Mouse (Mus musculus): ENCODE measurements around the gene Osgin1. TPM values are rescaled to one million over a fixed set of nuclear protein-coding genes. Genes with fewer than 3 reads are reported as not detected.
A peak's percentile ranks its signal among the peaks of the same experiment; 100 is the strongest.

Gene Osgin1
- total RNA-seq, 2 experiments from 2014 or later: 0.40 TPM; not detected in 1

DNA sequence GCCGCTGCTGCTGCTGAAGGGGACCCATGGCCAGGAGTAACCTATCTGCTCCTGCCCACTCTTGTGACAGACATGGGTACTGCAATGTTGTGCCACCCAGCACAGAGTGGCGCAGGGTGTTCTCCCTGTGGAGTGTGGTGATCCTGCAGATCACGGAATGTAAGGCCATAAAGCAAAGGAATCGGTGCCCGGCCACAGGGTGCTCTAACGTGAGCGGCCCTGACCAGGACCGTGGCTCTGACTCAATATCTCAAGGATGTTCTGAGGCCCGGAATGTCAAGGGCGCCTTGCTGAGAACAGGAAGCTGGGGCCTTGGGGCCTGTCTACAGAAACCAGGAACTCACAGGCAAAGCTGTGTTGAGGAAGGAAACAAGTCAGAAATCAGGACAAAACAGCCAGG lies 8.4 kb upstream of the Osgin1 start:
- DNase-seq (ENCODE audit: extremely low spot score in 1 of 2, low spot score in 2 of 2): no peak
- intact Hi-C loops (cut with DNase I): no loop called here

GRCm38 (mm10) chr8:119426069-119426735 lies 7.7 kb upstream of the Osgin1 start:
- peak overlapping the region; percentile 47; the same call in 1 of the 2 replicates for H3K27ac ChIP-seq
- TF ChIP-seq CTCF (IDR thresholded peaks at IDR 0.05): no peak
- intact Hi-C loops (cut with DNase I): no loop called here
- no peak for DNase-seq (ENCODE audit: extremely low spot score in 1 of 2, low spot score in 2 of 2)
- H3K4me3 ChIP-seq: no peak overlapping the region

More for the DNA sequence above, 8.4 kb upstream of the Osgin1 start:
- no peak; the same call in 1 of the 2 replicates for TF ChIP-seq CTCF (IDR thresholded peaks at IDR 0.05)
- Histone ChIP-seq H3K27ac (peak overlapping the region; percentile 32; the same call in 1 of the 2 replicates), H3K4me3 (no peak overlapping the region)

DNA sequence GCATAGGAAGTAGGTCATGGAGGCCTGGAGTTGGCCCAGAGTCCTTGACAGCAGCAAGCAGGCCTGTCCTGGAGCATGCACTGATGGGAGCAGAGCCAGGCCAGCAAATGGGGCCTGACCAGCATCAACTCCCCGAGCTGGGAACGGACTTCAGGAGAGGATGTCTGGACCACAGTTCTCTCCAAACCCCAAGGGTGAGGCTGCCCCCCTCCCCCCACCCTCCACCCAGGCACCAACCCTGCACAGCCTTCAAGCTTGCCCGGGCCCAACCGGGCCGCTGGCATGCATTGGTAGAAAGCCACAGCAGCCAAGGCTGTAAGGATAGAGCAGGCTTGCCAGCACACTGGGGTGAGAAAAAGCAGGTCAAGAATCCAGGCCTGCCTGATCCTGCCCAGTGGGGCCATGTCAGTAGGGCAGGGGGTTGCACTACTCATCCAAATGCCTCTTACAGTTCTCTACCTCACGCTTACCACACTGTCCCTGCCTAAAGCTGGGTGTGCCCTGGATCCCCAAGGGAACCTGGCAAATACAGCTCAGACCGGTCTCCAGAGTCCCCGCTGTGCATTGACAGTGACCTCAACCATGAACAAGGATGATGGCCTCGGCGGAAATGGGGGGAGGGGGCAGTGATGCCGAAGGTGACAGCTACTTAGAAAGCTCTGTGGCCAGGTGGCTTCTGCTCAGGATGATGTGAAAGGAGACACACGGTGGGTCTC lies 6.1 kb upstream of the Osgin1 start:
- intact Hi-C loops (cut with DNase I): no loop called here
- TF ChIP-seq CTCF (IDR thresholded peaks at IDR 0.05): no peak
- DNase-seq (ENCODE audit: extremely low spot score in 1 of 2, low spot score in 2 of 2): no peak

DNA sequence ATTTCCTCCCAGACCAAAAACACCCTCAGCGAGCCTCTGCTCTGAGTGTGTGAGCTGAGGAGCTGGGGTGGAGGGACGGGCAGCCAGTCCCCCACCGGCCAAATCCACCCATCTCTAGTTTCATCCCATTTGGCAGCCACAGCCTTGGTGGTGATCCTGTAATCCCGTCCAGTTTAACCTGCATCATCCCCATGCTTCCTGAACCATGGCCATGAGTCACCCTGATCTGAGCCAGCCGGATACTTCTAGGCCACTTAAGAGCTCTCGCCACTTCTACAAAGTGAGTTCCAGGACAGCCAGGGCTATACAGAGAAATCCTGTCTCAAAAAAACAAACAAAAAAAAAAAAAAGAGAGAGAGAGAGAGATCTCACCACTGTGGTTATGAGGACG lies 5.6 kb upstream of the Osgin1 start:
- Histone ChIP-seq H3K27ac (no peak overlapping the region), H3K4me3 (no peak overlapping the region)
- intact Hi-C loops (cut with DNase I): no loop called here
- no peak for TF ChIP-seq CTCF (IDR thresholded peaks at IDR 0.05)
- DNase-seq (ENCODE audit: extremely low spot score in 1 of 2, low spot score in 2 of 2): no peak

More for the DNA sequence above, 6.1 kb upstream of the Osgin1 start:
- Histone ChIP-seq H3K4me3 (no peak overlapping the region), H3K27ac (no peak overlapping the region)

GRCm38 (mm10) chr8:119428766-119429327 lies 5.1 kb upstream of the Osgin1 start:
- intact Hi-C loops (cut with DNase I): no loop called here
- Histone ChIP-seq H3K4me3 (no peak overlapping the region), H3K27ac (no peak overlapping the region)
- TF ChIP-seq CTCF (IDR thresholded peaks at IDR 0.05): no peak
- no peak for DNase-seq (ENCODE audit: extremely low spot score in 1 of 2, low spot score in 2 of 2)

DNA sequence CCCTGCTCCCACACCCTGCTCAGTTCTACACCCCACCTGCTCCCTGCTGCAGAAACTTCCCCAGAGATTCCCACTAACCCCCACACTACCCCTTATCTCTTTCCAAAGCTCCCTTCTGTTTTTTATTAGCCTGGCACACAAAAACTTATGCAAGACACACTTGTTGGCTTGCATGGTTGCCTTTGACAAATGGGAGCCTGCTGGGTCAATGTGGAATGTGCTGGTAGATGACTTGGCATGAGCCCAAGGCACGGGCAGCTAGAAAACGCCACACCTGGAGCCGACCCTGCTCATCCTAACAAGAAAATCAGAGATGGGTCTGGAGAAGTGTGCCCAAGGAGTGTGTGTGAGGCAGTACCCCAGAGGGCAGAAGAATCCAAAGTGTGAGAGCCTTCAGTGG lies 4.4 kb upstream of the Osgin1 start:
- no peak overlapping the region for H3K27ac ChIP-seq
- intact Hi-C loops (cut with DNase I): no loop called here
- DNase-seq (ENCODE audit: extremely low spot score in 1 of 2, low spot score in 2 of 2): no peak
- TF ChIP-seq CTCF (IDR thresholded peaks at IDR 0.05): no peak
- no peak overlapping the region for H3K4me3 ChIP-seq

- intact Hi-C loops (cut with DNase I): no loop called here
- no peak overlapping the region for H3K27ac ChIP-seq
- TF ChIP-seq CTCF (IDR thresholded peaks at IDR 0.05): no peak
- no peak for DNase-seq (ENCODE audit: extremely low spot score in 1 of 2, low spot score in 2 of 2)
- no peak overlapping the region for H3K4me3 ChIP-seq
Observed at GRCm38 (mm10) chr8:119430250-119430649, 3.7 kb upstream of the Osgin1 start.

DNA sequence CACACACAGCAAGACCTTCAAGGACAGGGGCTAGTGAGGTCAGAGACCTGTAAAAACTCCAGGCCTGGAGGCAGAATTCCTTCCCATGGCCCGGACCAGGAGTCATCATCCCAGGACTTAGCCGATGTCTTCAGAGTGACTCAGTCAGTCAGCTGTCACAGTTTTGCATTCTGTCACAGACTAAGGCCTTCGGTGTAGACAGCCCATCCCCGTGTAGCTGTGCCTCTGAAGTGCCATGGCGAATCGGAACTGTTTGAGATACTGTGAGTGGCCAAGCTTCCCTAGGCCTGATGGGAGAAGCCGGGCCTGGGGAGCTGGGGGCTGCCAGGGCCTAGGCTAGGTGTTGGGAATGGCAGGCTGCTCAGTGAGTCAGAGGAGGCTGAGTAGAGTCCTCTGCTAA lies 3.2 kb upstream of the Osgin1 start:
- Histone ChIP-seq H3K27ac (no peak overlapping the region), H3K4me3 (no peak overlapping the region)
- DNase-seq (ENCODE audit: extremely low spot score in 1 of 2, low spot score in 2 of 2): no peak
- intact Hi-C loops (cut with DNase I): no loop called here
- no peak for TF ChIP-seq CTCF (IDR thresholded peaks at IDR 0.05)

GRCm38 (mm10) chr8:119432372-119432771 lies 1.6 kb upstream of the Osgin1 start:
- DNase-seq (ENCODE audit: extremely low spot score in 1 of 2, low spot score in 2 of 2): no peak
- no peak for TF ChIP-seq CTCF (IDR thresholded peaks at IDR 0.05)
- intact Hi-C loops (cut with DNase I): no loop called here
- Histone ChIP-seq H3K27ac (no peak overlapping the region), H3K4me3 (no peak overlapping the region)

DNA sequence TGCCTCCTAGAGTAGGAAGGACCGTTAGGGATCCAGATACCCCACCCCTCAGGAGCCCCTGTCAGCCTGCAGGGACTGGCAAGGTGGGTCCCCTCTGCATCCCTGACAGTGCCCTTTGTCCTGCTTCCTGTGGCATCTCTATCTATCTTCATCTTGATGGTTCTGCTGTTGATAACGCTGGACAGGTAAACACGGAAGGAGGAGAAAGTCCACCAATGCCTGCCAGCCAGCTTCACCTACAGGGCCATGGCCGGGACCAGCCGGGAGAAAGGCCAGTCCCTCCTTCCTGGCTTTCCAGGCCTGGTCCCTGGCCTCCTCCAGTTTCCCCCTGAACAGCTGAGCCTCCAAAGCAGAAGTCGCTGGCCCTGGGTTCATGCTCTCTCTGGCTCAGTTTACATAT lies 645 bp downstream of the Osgin1 start:
- H3K27ac ChIP-seq: no peak overlapping the region
- no peak overlapping the region for H3K4me3 ChIP-seq
- no peak for TF ChIP-seq CTCF (IDR thresholded peaks at IDR 0.05)
- no peak for DNase-seq (ENCODE audit: extremely low spot score in 1 of 2, low spot score in 2 of 2)
- intact Hi-C loops (cut with DNase I): no loop called here

GRCm38 (mm10) chr8:119435527-119435926 lies 1.6 kb downstream of the Osgin1 start:
- intact Hi-C loops (cut with DNase I): no loop called here
- no peak overlapping the region for H3K27ac ChIP-seq
- no peak for DNase-seq (ENCODE audit: extremely low spot score in 1 of 2, low spot score in 2 of 2)

GRCm38 (mm10) chr8:119436331-119436730 lies 2.4 kb downstream of the Osgin1 start:
- no peak for DNase-seq (ENCODE audit: extremely low spot score in 1 of 2, low spot score in 2 of 2)

More at GRCm38 (mm10) chr8:119435527-119435926, 1.6 kb downstream of the Osgin1 start:
- TF ChIP-seq CTCF (IDR thresholded peaks at IDR 0.05): no peak
- no peak overlapping the region for H3K4me3 ChIP-seq

More at GRCm38 (mm10) chr8:119436331-119436730, 2.4 kb downstream of the Osgin1 start:
- H3K27ac ChIP-seq: no peak overlapping the region
- intact Hi-C loops (cut with DNase I): no loop called here
- no peak overlapping the region for H3K4me3 ChIP-seq
- no peak for TF ChIP-seq CTCF (IDR thresholded peaks at IDR 0.05)

All from left cerebral cortex, adult 2 months (tissue).